Mouse (Mus musculus) midbrain, embryonic 15.5 days (tissue): Measurements from ENCODE around the gene Ankrd26. TPM values are rescaled to one million over a fixed set of nuclear protein-coding genes. Genes with fewer than 3 reads are reported as not detected.

Experiments used
- ATAC-seq: fragments of 200-750 bp; cut with Nextera tagmentation; replicated peaks from 2 replicates; pipeline ENCODE4 v1.8.0; 2017; ENCODE audit warnings: moderate TSS enrichment
- H3K27ac ChIP-seq: fragments of 300-500 bp; sonication (generic); 2 replicates; pipeline ENCODE4 v1.5.1; 2015; ENCODE audit warnings: mild to moderate bottlenecking, inconsistent platforms
- H3K27me3 ChIP-seq: fragments of 300-500 bp; sonication (generic); replicated peaks from 2 replicates; pipeline ENCODE4 v1.6.1; 2015; ENCODE audit warnings: inconsistent platforms
- H3K36me3 ChIP-seq: fragments of 300-500 bp; sonication (generic); replicated peaks from 2 replicates; pipeline ENCODE4 v1.6.1; 2015; ENCODE audit warnings: inconsistent platforms
- H3K4me1 ChIP-seq: fragments of 300-500 bp; sonication (generic); 2 replicates; pipeline ENCODE4 v1.6.1; 2015; ENCODE audit warnings: inconsistent platforms
- H3K4me2 ChIP-seq: fragments of 300-500 bp; sonication (generic); 2 replicates; pipeline ENCODE4 v1.6.1; 2015; ENCODE audit warnings: inconsistent platforms, mild to moderate bottlenecking, moderate library complexity
- H3K4me3 ChIP-seq: fragments of 300-500 bp; sonication (generic); 2 replicates; pipeline ENCODE4 v1.5.1; 2015; ENCODE audit warnings: mild to moderate bottlenecking, inconsistent platforms
- H3K9ac ChIP-seq: fragments of 300-500 bp; sonication (generic); 2 replicates; pipeline ENCODE4 v1.6.1; 2015; ENCODE audit warnings: mild to moderate bottlenecking, inconsistent platforms
- H3K9me3 ChIP-seq: fragments of 300-500 bp; sonication (generic); 2 replicates; pipeline ENCODE4 v1.6.1; 2016; ENCODE audit warnings: inconsistent platforms
- WGBS: fragments of 180-500 bp; shearing (Covaris S2); methylation state at CpG from one replicate; pipeline ENCODE4 v1.1.7; 2015; ENCODE audit warnings: mixed read lengths; 5-methylcytosine and 5-hydroxymethylcytosine counted together
- polyA plus RNA-seq: library from polyadenylated mRNA; unstranded; fragments of >200 nt; fragmentation: Nextera tagmentation; extraction: Ambion mirVana; gene quantifications from 2 replicates; pipeline ENCODE4 v1.2.1, GENCODE M21; 2015

Ankrd26 gene
- polyA plus RNA-seq, 1 experiment from 2014 or later: 17.6 TPM

DNA sequence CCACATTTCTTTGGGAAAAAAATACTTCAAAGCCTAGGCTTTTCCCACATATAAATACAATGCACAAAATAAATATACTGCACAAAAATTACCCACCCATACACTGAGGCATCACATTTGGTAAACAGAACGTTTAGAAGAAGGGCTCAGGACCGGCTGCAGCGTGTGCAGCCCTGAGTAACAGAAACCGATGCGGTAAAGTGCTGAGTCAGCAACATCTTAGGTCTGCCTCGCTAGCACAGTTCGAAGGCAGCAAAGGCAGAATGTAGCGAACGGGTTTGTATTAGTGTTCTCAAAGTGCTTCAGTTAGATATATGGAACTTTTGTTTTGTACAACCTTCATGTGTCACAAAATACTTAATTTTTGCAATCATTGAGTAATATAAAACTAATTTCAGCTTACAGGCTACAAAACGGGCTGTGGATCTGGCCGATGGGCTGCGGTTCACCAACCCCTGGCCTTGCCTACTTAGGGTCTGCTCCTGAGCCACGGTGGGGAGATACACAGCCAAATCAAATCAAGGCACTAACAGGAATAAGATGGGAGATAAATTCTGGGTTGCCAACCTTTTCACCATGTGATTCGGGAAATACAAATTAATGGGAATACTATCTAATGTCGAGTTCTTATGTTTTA lies 99.8 kb downstream of the Ankrd26 start:
- Histone ChIP-seq H3K36me3 (peaks cover 29% of the 10 kb centered on the region), H3K9me3 (no peaks in the 10 kb centered on the region), H3K9ac (no peak overlapping the region), H3K4me2 (no peak overlapping the region), H3K27ac (no peak overlapping the region), H3K27me3 (no peaks in the 10 kb centered on the region), H3K4me1 (no peaks in the 10 kb centered on the region), H3K4me3 (no peak overlapping the region)
- WGBS: 85% methylated on average over 15 of the region's 15 CpGs
- ATAC-seq: no peak

- Histone ChIP-seq H3K4me1 (peaks cover 24% of the 10 kb centered on the region), H3K9me3 (no peaks in the 10 kb centered on the region), H3K27me3 (no peaks in the 10 kb centered on the region), H3K4me3 (no peak overlapping the region), H3K9ac (no peak overlapping the region), H3K27ac (no peak overlapping the region), H3K4me2 (no peak overlapping the region), H3K36me3 (peaks cover 7% of the 10 kb centered on the region)
- WGBS: 96% methylated on average over 1 of the region's 1 CpGs
- ATAC-seq: no peak
Measured at GRCm38 (mm10) chr6:118457726-118458125, 104.3 kb downstream of the Ankrd26 start.

- H3K4me1 ChIP-seq: peaks cover 24% of the 10 kb centered on the region
- peak within 1 kb of the TSS; percentile 100 for H3K27ac ChIP-seq
- peak within 1 kb of the TSS; percentile 78 for H3K4me2 ChIP-seq
- H3K9me3 ChIP-seq: no peaks in the 10 kb centered on the region
- peak within 1 kb of the TSS; percentile 99 for H3K9ac ChIP-seq
- ATAC-seq: peak; percentile 99
- no peaks in the 10 kb centered on the region for H3K27me3 ChIP-seq
- H3K4me3 ChIP-seq: peak within 1 kb of the TSS; percentile 87
- H3K36me3 ChIP-seq: no peaks in the 10 kb centered on the region; the same call in 1 of the 2 replicates
- under 1% methylated on average over 43 of the region's 43 CpGs for WGBS
Measured at GRCm38 (mm10) chr6:118455042-118455631, 106.9 kb downstream of the Ankrd26 start, which contains the start of gene Zfp248. Zfp248 (minus strand) TSS chr6:118455528.

GRCm38 (mm10) chr6:118454452-118454851 lies 107.6 kb downstream of the Ankrd26 start:
- no peaks in the 10 kb centered on the region; the same call in 1 of the 2 replicates for H3K36me3 ChIP-seq
- H3K27ac ChIP-seq: peak overlapping the region; percentile 100
- 44% methylated on average over 8 of the region's 8 CpGs for WGBS
- H3K9me3 ChIP-seq: no peaks in the 10 kb centered on the region
- H3K4me3 ChIP-seq: peak overlapping the region; percentile 87
- peaks cover 24% of the 10 kb centered on the region for H3K4me1 ChIP-seq
- H3K27me3 ChIP-seq: no peaks in the 10 kb centered on the region
- H3K4me2 ChIP-seq: peak overlapping the region; percentile 78
- H3K9ac ChIP-seq: peak overlapping the region; percentile 99
- peak; percentile 9; the same call in 1 of the 2 replicates for ATAC-seq

Other genes starting within 250 kb of the Ankrd26 start
- 23.1 and 23.2 TPM in 2 replicates for gene Bms1, start 142.8 kb downstream of the Ankrd26 start, polyA plus RNA-seq
- 18.6 and 19.3 TPM in 2 replicates for gene Zfp248, start 106.7 kb downstream of the Ankrd26 start, polyA plus RNA-seq
- gene Zfp9, start 82.9 kb downstream of the Ankrd26 start, polyA plus RNA-seq: 12.5 and 12.6 TPM in 2 replicates